Mouse (Mus musculus) intestine, embryonic 14.5 days (tissue): Measurements from ENCODE around the gene Trmt2b. TPM values are rescaled to one million over a fixed set of nuclear protein-coding genes. Genes with fewer than 3 reads are reported as not detected.

Experiments used
- ATAC-seq: fragments of 200-750 bp; cut with Nextera tagmentation; replicated peaks from 2 replicates; pipeline ENCODE4 v1.8.0; 2017; ENCODE audit warnings: low read depth, moderate number of reproducible peaks, moderate TSS enrichment, moderate library complexity; ENCODE audit not compliant: low FRiP score, low TSS enrichment
- DNase-seq: peaks from one replicate; pipeline ENCODE4 v3.0.0-alpha.2; 2018; ENCODE audit warnings: low spot score
- H3K27ac ChIP-seq: fragments of 300-500 bp; sonication (generic); 2 replicates; pipeline ENCODE4 v1.5.1; 2014; ENCODE audit warnings: low read depth, mild to moderate bottlenecking, control low read depth
- H3K27me3 ChIP-seq: fragments of 300-500 bp; sonication (generic); replicated peaks from 2 replicates; pipeline ENCODE4 v1.6.1; 2014; ENCODE audit warnings: low read length, control low read depth; ENCODE audit not compliant: control insufficient read depth, insufficient read depth
- H3K36me3 ChIP-seq: fragments of 300-500 bp; sonication (generic); 2 replicates; pipeline ENCODE4 v1.6.1; 2014; ENCODE audit warnings: low read length, control low read depth; ENCODE audit not compliant: control insufficient read depth, insufficient read depth
- H3K4me1 ChIP-seq: fragments of 300-500 bp; sonication (generic); replicated peaks from 2 replicates; pipeline ENCODE4 v1.6.1; 2014; ENCODE audit warnings: low read length, control low read depth, mixed read lengths; ENCODE audit not compliant: control insufficient read depth, insufficient read depth
- H3K4me2 ChIP-seq: fragments of 300-500 bp; sonication (generic); 2 replicates; pipeline ENCODE4 v1.6.1; 2014; ENCODE audit warnings: low read length
- H3K4me3 ChIP-seq: fragments of 300-500 bp; sonication (generic); 2 replicates; pipeline ENCODE4 v1.5.1; 2014; ENCODE audit warnings: low read depth, low read length, control low read depth, mixed read lengths
- H3K9ac ChIP-seq: fragments of 300-500 bp; sonication (generic); 2 replicates; pipeline ENCODE4 v1.6.1; 2014; ENCODE audit warnings: mild to moderate bottlenecking, low read length
- H3K9me3 ChIP-seq: fragments of 300-500 bp; sonication (generic); 2 replicates; pipeline ENCODE4 v1.6.1; 2016; ENCODE audit warnings: low read length, control low read depth; ENCODE audit not compliant: control insufficient read depth
- WGBS: fragments of 180-500 bp; shearing (Covaris S2); extraction: QIAGEN DNeasy Blood & Tissue Kit; methylation state at CpG from one replicate; pipeline ENCODE4 v1.1.7; 2014; 5-methylcytosine and 5-hydroxymethylcytosine counted together
- polyA plus RNA-seq: library from polyadenylated mRNA; unstranded; fragments of >200 nt; fragmentation: Nextera tagmentation; extraction: Ambion mirVana; gene quantifications from 2 replicates; pipeline ENCODE4 v1.2.1, GENCODE M21; 2014

Gene Trmt2b
- polyA plus RNA-seq, 1 experiment from 2014 or later: 24.3 TPM

GRCm38 (mm10) chrX:134248202-134248601 lies 28.6 kb downstream of the Trmt2b start:
- Histone ChIP-seq H3K9me3 (no peaks in the 10 kb centered on the region), H3K9ac (no peak overlapping the region), H3K27me3 (no peaks in the 10 kb centered on the region), H3K36me3 (no peaks in the 10 kb centered on the region), H3K4me1 (no peaks in the 10 kb centered on the region), H3K4me2 (no peak overlapping the region), H3K4me3 (no peak overlapping the region), H3K27ac (no peak overlapping the region)
- no peak for DNase-seq
- no peak for ATAC-seq
- WGBS: 66% methylated on average over 2 of the region's 2 CpGs

- no peaks in the 10 kb centered on the region for H3K9me3 ChIP-seq
- H3K27me3 ChIP-seq: no peaks in the 10 kb centered on the region
- DNase-seq: no peak
- H3K36me3 ChIP-seq: no peaks in the 10 kb centered on the region
- H3K27ac ChIP-seq: no peak overlapping the region
- no peak overlapping the region for H3K4me2 ChIP-seq
- H3K9ac ChIP-seq: no peak overlapping the region
- 70% methylated on average over 10 of the region's 10 CpGs for WGBS
- H3K4me3 ChIP-seq: no peak overlapping the region
- ATAC-seq: no peak
- H3K4me1 ChIP-seq: no peaks in the 10 kb centered on the region
Measured at GRCm38 (mm10) chrX:134245946-134246345, 30.8 kb downstream of the Trmt2b start.

GRCm38 (mm10) chrX:134238266-134238665 lies 38.5 kb downstream of the Trmt2b start:
- Histone ChIP-seq H3K36me3 (peaks cover 13% of the 10 kb centered on the region; the same call in 1 of the 2 replicates), H3K27me3 (no peaks in the 10 kb centered on the region), H3K27ac (no peak overlapping the region), H3K4me3 (no peak overlapping the region), H3K4me1 (no peaks in the 10 kb centered on the region), H3K9ac (no peak overlapping the region), H3K4me2 (no peak overlapping the region), H3K9me3 (no peaks in the 10 kb centered on the region)
- ATAC-seq (no peak), DNase-seq (no peak)
- WGBS: 91% methylated on average over 10 of the region's 10 CpGs

GRCm38 (mm10) chrX:134233048-134233447 lies 43.7 kb downstream of the Trmt2b start:
- WGBS: 89% methylated on average over 1 of the region's 1 CpGs

GRCm38 (mm10) chrX:134221856-134222255 lies 54.9 kb downstream of the Trmt2b start, which contains the start of gene Nox1:
TSS of gene Nox1 (minus strand) at chrX:134221956.
- ATAC-seq (no peak), DNase-seq (no peak)
- Histone ChIP-seq H3K9me3 (no peaks in the 10 kb centered on the region), H3K36me3 (peaks cover 4% of the 10 kb centered on the region; the same call in 1 of the 2 replicates), H3K4me3 (no peak within 1 kb of the TSS), H3K4me2 (no peak within 1 kb of the TSS), H3K9ac (no peak within 1 kb of the TSS), H3K27ac (no peak within 1 kb of the TSS), H3K4me1 (no peaks in the 10 kb centered on the region), H3K27me3 (no peaks in the 10 kb centered on the region)
- WGBS: 79% methylated on average over 4 of the region's 4 CpGs

More at GRCm38 (mm10) chrX:134233048-134233447, 43.7 kb downstream of the Trmt2b start:
- Histone ChIP-seq H3K9ac (no peak overlapping the region), H3K4me1 (no peaks in the 10 kb centered on the region), H3K4me2 (no peak overlapping the region), H3K4me3 (no peak overlapping the region), H3K9me3 (no peaks in the 10 kb centered on the region), H3K27ac (no peak overlapping the region), H3K27me3 (no peaks in the 10 kb centered on the region), H3K36me3 (no peaks in the 10 kb centered on the region; the same call in 1 of the 2 replicates)
- no peak for ATAC-seq
- no peak for DNase-seq

- ATAC-seq (no peak), DNase-seq (no peak)
- no peak overlapping the region for H3K4me2 ChIP-seq
- H3K27ac ChIP-seq: no peak overlapping the region
- H3K27me3 ChIP-seq: no peaks in the 10 kb centered on the region
- WGBS: 48% methylated on average over 3 of the region's 3 CpGs
- H3K4me1 ChIP-seq: no peaks in the 10 kb centered on the region
- no peaks in the 10 kb centered on the region for H3K9me3 ChIP-seq
- no peak overlapping the region for H3K4me3 ChIP-seq
- peaks cover 4% of the 10 kb centered on the region; the same call in 1 of the 2 replicates for H3K36me3 ChIP-seq
- no peak overlapping the region for H3K9ac ChIP-seq
Measured at GRCm38 (mm10) chrX:134220618-134221017, 56.2 kb downstream of the Trmt2b start.

- Histone ChIP-seq H3K9ac (no peak overlapping the region), H3K4me2 (no peak overlapping the region), H3K4me1 (no peaks in the 10 kb centered on the region), H3K27me3 (no peaks in the 10 kb centered on the region), H3K27ac (no peak overlapping the region), H3K4me3 (no peak overlapping the region), H3K36me3 (no peaks in the 10 kb centered on the region), H3K9me3 (no peaks in the 10 kb centered on the region)
- no peak for DNase-seq
- WGBS: 65% methylated on average over 4 of the region's 4 CpGs
- ATAC-seq: no peak
Measured at GRCm38 (mm10) chrX:134218161-134218560, 58.6 kb downstream of the Trmt2b start.

GRCm38 (mm10) chrX:134211151-134211642 lies 65.6 kb downstream of the Trmt2b start:
- H3K27me3 ChIP-seq: no peaks in the 10 kb centered on the region
- no peak overlapping the region for H3K4me2 ChIP-seq
- H3K36me3 ChIP-seq: no peaks in the 10 kb centered on the region
- DNase-seq (no peak), ATAC-seq (no peak)
- no peak overlapping the region for H3K4me3 ChIP-seq
- H3K4me1 ChIP-seq: no peaks in the 10 kb centered on the region
- H3K27ac ChIP-seq: no peak overlapping the region
- no peak overlapping the region for H3K9ac ChIP-seq
- H3K9me3 ChIP-seq: no peaks in the 10 kb centered on the region
- WGBS: 87% methylated on average over 7 of the region's 7 CpGs

GRCm38 (mm10) chrX:134208491-134208890 lies 68.3 kb downstream of the Trmt2b start:
- H3K9ac ChIP-seq: no peak overlapping the region
- no peaks in the 10 kb centered on the region for H3K27me3 ChIP-seq
- no peak overlapping the region for H3K4me2 ChIP-seq
- no peak overlapping the region for H3K4me3 ChIP-seq
- H3K36me3 ChIP-seq: no peaks in the 10 kb centered on the region
- no peaks in the 10 kb centered on the region for H3K4me1 ChIP-seq
- no peak for DNase-seq
- no peak for ATAC-seq
- H3K9me3 ChIP-seq: no peaks in the 10 kb centered on the region
- no peak overlapping the region for H3K27ac ChIP-seq
- 72% methylated on average over 2 of the region's 2 CpGs for WGBS
